Mouse (Mus musculus): ENCODE measurements around the gene Xxylt1. TPM values are rescaled to one million over a fixed set of nuclear protein-coding genes. Genes with fewer than 3 reads are reported as not detected.

The Xxylt1 gene
- total RNA-seq, 1 experiment: 22.6 TPM

- Histone ChIP-seq H3K9me3 (ENCODE audit: control insufficient read depth, insufficient read depth, low read depth, low read length) (no peaks in the 10 kb centered on the region), H3K4me1 (ENCODE audit: control insufficient read depth in 2 of 2, insufficient read depth in 2 of 2, low read length in 2 of 2, poor library complexity in 1 of 2) (peaks cover 7 to 38% of the 10 kb centered on the region in 2 experiments), H3K27ac (ENCODE audit: insufficient read depth, low read depth, low read length, poor library complexity, severe bottlenecking) (no peak overlapping the region), H3K4me3 (ENCODE audit: insufficient read depth in 1 of 2, low read depth in 1 of 2, low read length in 2 of 2, poor library complexity in 1 of 2, severe bottlenecking in 1 of 2) (no peak overlapping the region), H3K9ac (ENCODE audit: insufficient read depth, low read depth, low read length, poor library complexity, severe bottlenecking) (no peak overlapping the region), H3K36me3 (ENCODE audit: control insufficient read depth, insufficient read depth, low read length, poor library complexity, severe bottlenecking) (peaks cover 4% of the 10 kb centered on the region; the same call in 1 of the 2 replicates)
- in situ Hi-C loops (cut with MboI; ENCODE audit: low sequenced_read_pairs in 2 of 2, unreplicated experiment in 2 of 2): no loop called here
- TF ChIP-seq ZNF384 (IDR thresholded peaks at IDR 0.05; ENCODE audit: low read depth, low read length): no peak
- TF ChIP-seq ZC3H11A (IDR thresholded peaks at IDR 0.05; ENCODE audit: borderline replicate concordance, low read depth, low read length): no peak
- no peak for TF ChIP-seq MAFK (IDR thresholded peaks at IDR 0.05; ENCODE audit: insufficient read depth, low read depth, low read length)
- no peak for TF ChIP-seq CHD2 (IDR thresholded peaks at IDR 0.05; ENCODE audit: low read depth, low read length)
- no peak for TF ChIP-seq HCFC1 (IDR thresholded peaks at IDR 0.05; ENCODE audit: borderline replicate concordance, insufficient read depth, low read length)
- DNase-seq (ENCODE audit: low read depth, low spot score): no peak
Observed at GRCm38 (mm10) chr16:31025516-31025915, 55.7 kb downstream of the Xxylt1 start.

DNA sequence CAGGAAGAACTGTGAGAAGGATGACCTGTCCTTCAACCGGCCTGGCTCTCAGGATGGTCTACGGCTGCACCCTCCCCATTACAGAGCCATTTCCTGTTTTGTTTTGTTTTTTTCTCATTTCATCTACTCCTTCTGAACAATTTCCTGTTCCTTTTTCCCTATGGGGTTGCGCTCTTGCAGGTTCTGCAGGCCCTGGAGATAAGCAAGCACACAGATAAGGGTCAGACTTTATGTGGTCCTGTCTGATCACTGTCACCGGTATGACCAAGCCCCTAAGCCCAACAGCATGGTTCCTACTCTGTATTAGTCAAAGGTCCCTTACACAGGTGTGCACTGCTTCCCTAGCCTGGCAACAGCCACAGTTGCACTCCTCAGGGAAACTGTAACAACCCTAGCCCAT lies 56.2 kb downstream of the Xxylt1 start:
- Histone ChIP-seq H3K9me3 (ENCODE audit: control insufficient read depth, insufficient read depth, low read depth, low read length) (no peaks in the 10 kb centered on the region), H3K4me3 (ENCODE audit: insufficient read depth in 1 of 2, low read depth in 1 of 2, low read length in 2 of 2, poor library complexity in 1 of 2, severe bottlenecking in 1 of 2) (no peak overlapping the region), H3K27ac (ENCODE audit: insufficient read depth, low read depth, low read length, poor library complexity, severe bottlenecking) (peak overlapping the region; percentile 14; the same call in 1 of the 2 replicates), H3K36me3 (ENCODE audit: control insufficient read depth, insufficient read depth, low read length, poor library complexity, severe bottlenecking) (peaks cover 4% of the 10 kb centered on the region; the same call in 1 of the 2 replicates), H3K9ac (ENCODE audit: insufficient read depth, low read depth, low read length, poor library complexity, severe bottlenecking) (no peak overlapping the region), H3K4me1 (ENCODE audit: control insufficient read depth in 2 of 2, insufficient read depth in 2 of 2, low read length in 2 of 2, poor library complexity in 1 of 2) (peaks cover 7 to 38% of the 10 kb centered on the region in 2 experiments)
- in situ Hi-C loops (cut with MboI; ENCODE audit: low sequenced_read_pairs in 2 of 2, unreplicated experiment in 2 of 2): no loop called here
- no peak for DNase-seq (ENCODE audit: low read depth, low spot score)
- TF ChIP-seq CHD2 (IDR thresholded peaks at IDR 0.05; ENCODE audit: low read depth, low read length) (no peak), HCFC1 (IDR thresholded peaks at IDR 0.05; ENCODE audit: borderline replicate concordance, insufficient read depth, low read length) (no peak), ZC3H11A (IDR thresholded peaks at IDR 0.05; ENCODE audit: borderline replicate concordance, low read depth, low read length) (no peak), ZNF384 (IDR thresholded peaks at IDR 0.05; ENCODE audit: low read depth, low read length) (no peak), MAFK (IDR thresholded peaks at IDR 0.05; ENCODE audit: insufficient read depth, low read depth, low read length) (no peak)

- Histone ChIP-seq H3K4me1 (ENCODE audit: control insufficient read depth in 2 of 2, insufficient read depth in 2 of 2, low read length in 2 of 2, poor library complexity in 1 of 2) (peaks cover 6 to 37% of the 10 kb centered on the region in 2 experiments), H3K27ac (ENCODE audit: insufficient read depth, low read depth, low read length, poor library complexity, severe bottlenecking) (no peak overlapping the region; the same call in 1 of the 2 replicates), H3K9ac (ENCODE audit: insufficient read depth, low read depth, low read length, poor library complexity, severe bottlenecking) (no peak overlapping the region), H3K36me3 (ENCODE audit: control insufficient read depth, insufficient read depth, low read length, poor library complexity, severe bottlenecking) (peaks cover 4% of the 10 kb centered on the region; the same call in 1 of the 2 replicates), H3K9me3 (ENCODE audit: control insufficient read depth, insufficient read depth, low read depth, low read length) (no peaks in the 10 kb centered on the region), H3K4me3 (ENCODE audit: insufficient read depth in 1 of 2, low read depth in 1 of 2, low read length in 2 of 2, poor library complexity in 1 of 2, severe bottlenecking in 1 of 2) (no peak overlapping the region)
- in situ Hi-C loops (cut with MboI; ENCODE audit: low sequenced_read_pairs in 2 of 2, unreplicated experiment in 2 of 2): no loop called here
- TF ChIP-seq CHD2 (IDR thresholded peaks at IDR 0.05; ENCODE audit: low read depth, low read length): no peak
- no peak for DNase-seq (ENCODE audit: low read depth, low spot score)
Observed at GRCm38 (mm10) chr16:31024221-31024620, 57.0 kb downstream of the Xxylt1 start.

GRCm38 (mm10) chr16:31023803-31024202 lies 57.4 kb downstream of the Xxylt1 start:
- Histone ChIP-seq H3K27ac (ENCODE audit: insufficient read depth, low read depth, low read length, poor library complexity, severe bottlenecking) (no peak overlapping the region), H3K9ac (ENCODE audit: insufficient read depth, low read depth, low read length, poor library complexity, severe bottlenecking) (no peak overlapping the region), H3K36me3 (ENCODE audit: control insufficient read depth, insufficient read depth, low read length, poor library complexity, severe bottlenecking) (peaks cover 4% of the 10 kb centered on the region; the same call in 1 of the 2 replicates), H3K4me1 (ENCODE audit: control insufficient read depth in 2 of 2, insufficient read depth in 2 of 2, low read length in 2 of 2, poor library complexity in 1 of 2) (peaks cover 6 to 37% of the 10 kb centered on the region in 2 experiments), H3K9me3 (ENCODE audit: control insufficient read depth, insufficient read depth, low read depth, low read length) (no peaks in the 10 kb centered on the region), H3K4me3 (ENCODE audit: insufficient read depth in 1 of 2, low read depth in 1 of 2, low read length in 2 of 2, poor library complexity in 1 of 2, severe bottlenecking in 1 of 2) (no peak overlapping the region)
- TF ChIP-seq CHD2 (IDR thresholded peaks at IDR 0.05; ENCODE audit: low read depth, low read length) (no peak), HCFC1 (IDR thresholded peaks at IDR 0.05; ENCODE audit: borderline replicate concordance, insufficient read depth, low read length) (no peak), ZC3H11A (IDR thresholded peaks at IDR 0.05; ENCODE audit: borderline replicate concordance, low read depth, low read length) (no peak), ZNF384 (IDR thresholded peaks at IDR 0.05; ENCODE audit: low read depth, low read length) (no peak), MAFK (IDR thresholded peaks at IDR 0.05; ENCODE audit: insufficient read depth, low read depth, low read length) (no peak)
- in situ Hi-C loops (cut with MboI; ENCODE audit: low sequenced_read_pairs in 2 of 2, unreplicated experiment in 2 of 2): no loop called here
- no peak for DNase-seq (ENCODE audit: low read depth, low spot score)

- Histone ChIP-seq H3K36me3 (ENCODE audit: control insufficient read depth, insufficient read depth, low read length, poor library complexity, severe bottlenecking) (peaks cover 4% of the 10 kb centered on the region; the same call in 1 of the 2 replicates), H3K4me1 (ENCODE audit: control insufficient read depth in 2 of 2, insufficient read depth in 2 of 2, low read length in 2 of 2, poor library complexity in 1 of 2) (peaks cover 6 to 37% of the 10 kb centered on the region in 2 experiments), H3K27ac (ENCODE audit: insufficient read depth, low read depth, low read length, poor library complexity, severe bottlenecking) (no peak overlapping the region), H3K4me3 (ENCODE audit: insufficient read depth in 1 of 2, low read depth in 1 of 2, low read length in 2 of 2, poor library complexity in 1 of 2, severe bottlenecking in 1 of 2) (no peak overlapping the region), H3K9ac (ENCODE audit: insufficient read depth, low read depth, low read length, poor library complexity, severe bottlenecking) (no peak overlapping the region), H3K9me3 (ENCODE audit: control insufficient read depth, insufficient read depth, low read depth, low read length) (no peaks in the 10 kb centered on the region)
- in situ Hi-C loops (cut with MboI; ENCODE audit: low sequenced_read_pairs in 2 of 2, unreplicated experiment in 2 of 2): no loop called here
- DNase-seq (ENCODE audit: low read depth, low spot score): no peak
- no peak for TF ChIP-seq MAFK (IDR thresholded peaks at IDR 0.05; ENCODE audit: insufficient read depth, low read depth, low read length)
- no peak for TF ChIP-seq ZC3H11A (IDR thresholded peaks at IDR 0.05; ENCODE audit: borderline replicate concordance, low read depth, low read length)
- TF ChIP-seq HCFC1 (IDR thresholded peaks at IDR 0.05; ENCODE audit: borderline replicate concordance, insufficient read depth, low read length): no peak
- no peak for TF ChIP-seq ZNF384 (IDR thresholded peaks at IDR 0.05; ENCODE audit: low read depth, low read length)
- TF ChIP-seq CHD2 (IDR thresholded peaks at IDR 0.05; ENCODE audit: low read depth, low read length): no peak
Observed at GRCm38 (mm10) chr16:31022287-31022686, 58.9 kb downstream of the Xxylt1 start.
